Mouse (Mus musculus) midbrain, embryonic 11.5 days (tissue): ENCODE data around the gene Tmem161a. TPM values are rescaled to one million over a fixed set of nuclear protein-coding genes. Genes with fewer than 3 reads are reported as not detected.
A peak's percentile ranks its signal among the peaks of the same experiment; 100 is the strongest.

Experiments used
- ATAC-seq: fragments of 200-750 bp; cut with Nextera tagmentation; 2 replicates; pipeline ENCODE4 v1.8.0; 2017; ENCODE audit warnings: moderate TSS enrichment, moderate library complexity; ENCODE audit not compliant: low FRiP score
- DNase-seq: peaks from one replicate; pipeline ENCODE4 v3.0.0; 2015; ENCODE audit warnings: low spot score; ENCODE audit errors: missing footprints
- H3K27ac ChIP-seq: fragments of 300-500 bp; sonication (generic); 2 replicates; pipeline ENCODE4 v1.5.1; 2014; ENCODE audit warnings: low read depth, low read length
- H3K27me3 ChIP-seq: fragments of 300-500 bp; sonication (generic); 2 replicates; pipeline ENCODE4 v1.6.1; 2014; ENCODE audit warnings: mild to moderate bottlenecking, low read length, moderate library complexity, mixed read lengths; ENCODE audit not compliant: control insufficient read depth, insufficient read depth
- H3K36me3 ChIP-seq: fragments of 300-500 bp; sonication (generic); 2 replicates; pipeline ENCODE4 v1.6.1; 2014; ENCODE audit warnings: mild to moderate bottlenecking, low read length, moderate library complexity, mixed read lengths; ENCODE audit not compliant: control insufficient read depth, insufficient read depth
- H3K4me1 ChIP-seq: fragments of 300-500 bp; sonication (generic); 2 replicates; pipeline ENCODE4 v1.6.1; 2014; ENCODE audit warnings: low read length; ENCODE audit not compliant: control insufficient read depth, insufficient read depth
- H3K4me2 ChIP-seq: fragments of 300-500 bp; sonication (generic); 2 replicates; pipeline ENCODE4 v1.6.1; 2014; ENCODE audit warnings: mild to moderate bottlenecking, moderate library complexity
- H3K4me3 ChIP-seq: fragments of 300-500 bp; sonication (generic); 2 replicates; pipeline ENCODE4 v1.5.1; 2014; ENCODE audit warnings: low read depth, low read length
- H3K9ac ChIP-seq: fragments of 300-500 bp; sonication (generic); 2 replicates; pipeline ENCODE4 v1.6.1; 2014; ENCODE audit warnings: low read length
- H3K9me3 ChIP-seq: fragments of 300-500 bp; sonication (generic); 2 replicates; pipeline ENCODE4 v1.6.1; 2016; ENCODE audit warnings: low read length; ENCODE audit not compliant: control insufficient read depth
- WGBS: fragments of 180-500 bp; shearing (Covaris S2); extraction: QIAGEN DNeasy Blood & Tissue Kit; methylation state at CpG from one replicate; pipeline ENCODE4 v1.1.7; 2014; 5-methylcytosine and 5-hydroxymethylcytosine counted together
- polyA plus RNA-seq: library from polyadenylated mRNA; unstranded; fragments of >200 nt; fragmentation: Nextera tagmentation; extraction: Ambion mirVana; gene quantifications from 2 replicates; pipeline ENCODE4 v1.2.1, GENCODE M21; 2014

Gene Tmem161a
- polyA plus RNA-seq, 1 experiment from 2014 or later = 33.3 TPM

- Histone ChIP-seq H3K4me1 (peaks cover 10% of the 10 kb centered on the region; the same call in 1 of the 2 replicates), H3K4me2 (no peak overlapping the region), H3K9ac (0 out of 2 replicates have a peak overlapping the region, but pooled peaks have one; percentile 30), H3K27ac (no peak overlapping the region), H3K36me3 (peaks cover 3% of the 10 kb centered on the region; the same call in 1 of the 2 replicates), H3K27me3 (no peaks in the 10 kb centered on the region), H3K4me3 (no peak overlapping the region), H3K9me3 (no peaks in the 10 kb centered on the region)
- WGBS = 92% methylated on average over 7 of the region's 7 CpGs
- peak; percentile 81 for DNase-seq
- no peak for ATAC-seq
Observed at GRCm38 (mm10) chr8:70174079-70174478, 1.9 kb downstream of the Tmem161a start.

GRCm38 (mm10) chr8:70178231-70178630 lies 6.1 kb downstream of the Tmem161a start:
- DNase-seq (peak; percentile 23), ATAC-seq (no peak)
- no peak overlapping the region for H3K4me2 ChIP-seq
- H3K27ac ChIP-seq = no peak overlapping the region
- H3K9ac ChIP-seq = no peak overlapping the region
- peaks cover 6% of the 10 kb centered on the region; the same call in 1 of the 2 replicates for H3K4me1 ChIP-seq
- peaks cover 3% of the 10 kb centered on the region; the same call in 1 of the 2 replicates for H3K36me3 ChIP-seq
- no peaks in the 10 kb centered on the region for H3K9me3 ChIP-seq
- H3K4me3 ChIP-seq = no peak overlapping the region
- 91% methylated on average over 2 of the region's 2 CpGs for WGBS
- no peaks in the 10 kb centered on the region for H3K27me3 ChIP-seq

- Histone ChIP-seq H3K27me3 (no peaks in the 10 kb centered on the region), H3K9me3 (no peaks in the 10 kb centered on the region), H3K4me3 (no peak overlapping the region), H3K4me1 (peaks cover under 1% of the 10 kb centered on the region; the same call in 1 of the 2 replicates), H3K9ac (no peak overlapping the region), H3K36me3 (peaks cover 3% of the 10 kb centered on the region; the same call in 1 of the 2 replicates), H3K4me2 (no peak overlapping the region), H3K27ac (no peak overlapping the region)
- 97% methylated on average over 4 of the region's 4 CpGs for WGBS
- ATAC-seq = no peak
- peak; percentile 78 for DNase-seq
Observed at GRCm38 (mm10) chr8:70179082-70179481, 6.9 kb downstream of the Tmem161a start.

GRCm38 (mm10) chr8:70181212-70181902 lies 9.2 kb downstream of the Tmem161a start:
- no peak overlapping the region for H3K4me2 ChIP-seq
- ATAC-seq = peak; percentile 23; the same call in 1 of the 2 replicates
- no peak overlapping the region for H3K9ac ChIP-seq
- DNase-seq = no peak
- no peak overlapping the region for H3K27ac ChIP-seq
- peaks cover 3% of the 10 kb centered on the region; the same call in 1 of the 2 replicates for H3K36me3 ChIP-seq
- H3K4me3 ChIP-seq = no peak overlapping the region
- 83% methylated on average over 15 of the region's 16 CpGs for WGBS
- no peaks in the 10 kb centered on the region for H3K4me1 ChIP-seq
- no peaks in the 10 kb centered on the region for H3K9me3 ChIP-seq
- no peaks in the 10 kb centered on the region for H3K27me3 ChIP-seq

GRCm38 (mm10) chr8:70181903-70182252 lies 9.7 kb downstream of the Tmem161a start:
- DNase-seq (no peak), ATAC-seq (0 out of 2 replicates have a peak, but pooled peaks have one; percentile 26)
- H3K4me1 ChIP-seq = no peaks in the 10 kb centered on the region
- H3K36me3 ChIP-seq = peaks cover under 1% of the 10 kb centered on the region; the same call in 1 of the 2 replicates
- no peak overlapping the region for H3K4me2 ChIP-seq
- H3K4me3 ChIP-seq = no peak overlapping the region
- H3K9me3 ChIP-seq = no peaks in the 10 kb centered on the region
- WGBS = 73% methylated on average over 2 of the region's 2 CpGs
- H3K27ac ChIP-seq = no peak overlapping the region
- no peaks in the 10 kb centered on the region for H3K27me3 ChIP-seq
- H3K9ac ChIP-seq = no peak overlapping the region

- DNase-seq = no peak
- H3K4me1 ChIP-seq = no peaks in the 10 kb centered on the region
- no peaks in the 10 kb centered on the region for H3K27me3 ChIP-seq
- no peak for ATAC-seq
- H3K36me3 ChIP-seq = no peaks in the 10 kb centered on the region; the same call in 1 of the 2 replicates
- no peak overlapping the region for H3K27ac ChIP-seq
- no peak overlapping the region for H3K9ac ChIP-seq
- 93% methylated on average over 4 of the region's 4 CpGs for WGBS
- H3K4me2 ChIP-seq = no peak overlapping the region
- H3K4me3 ChIP-seq = no peak overlapping the region
- no peaks in the 10 kb centered on the region for H3K9me3 ChIP-seq
Observed at GRCm38 (mm10) chr8:70183194-70183593, 11.0 kb downstream of the Tmem161a start.

GRCm38 (mm10) chr8:70188707-70189106 lies 16.6 kb downstream of the Tmem161a start:
- H3K27me3 ChIP-seq = no peaks in the 10 kb centered on the region
- H3K9ac ChIP-seq = no peak overlapping the region
- no peaks in the 10 kb centered on the region for H3K4me1 ChIP-seq
- 69% methylated on average over 7 of the region's 7 CpGs for WGBS
- H3K4me2 ChIP-seq = no peak overlapping the region
- no peak for DNase-seq
- H3K36me3 ChIP-seq = no peaks in the 10 kb centered on the region
- H3K27ac ChIP-seq = no peak overlapping the region
- no peak overlapping the region for H3K4me3 ChIP-seq
- no peak for ATAC-seq
- no peaks in the 10 kb centered on the region for H3K9me3 ChIP-seq

GRCm38 (mm10) chr8:70193238-70193637 lies 21.1 kb downstream of the Tmem161a start:
- no peaks in the 10 kb centered on the region for H3K9me3 ChIP-seq
- 81% methylated on average over 5 of the region's 5 CpGs for WGBS
- ATAC-seq = no peak

GRCm38 (mm10) chr8:70194191-70194590 lies 22.0 kb downstream of the Tmem161a start:
- H3K4me3 ChIP-seq = no peak overlapping the region
- ATAC-seq (no peak), DNase-seq (no peak)
- no peak overlapping the region for H3K27ac ChIP-seq
- no peaks in the 10 kb centered on the region for H3K9me3 ChIP-seq
- no peaks in the 10 kb centered on the region for H3K4me1 ChIP-seq
- H3K27me3 ChIP-seq = no peaks in the 10 kb centered on the region
- no peak overlapping the region for H3K9ac ChIP-seq
- WGBS = 79% methylated on average over 3 of the region's 3 CpGs
- H3K4me2 ChIP-seq = no peak overlapping the region
- H3K36me3 ChIP-seq = no peaks in the 10 kb centered on the region

More at GRCm38 (mm10) chr8:70193238-70193637, 21.1 kb downstream of the Tmem161a start:
- no peak overlapping the region for H3K4me2 ChIP-seq
- no peak overlapping the region for H3K4me3 ChIP-seq
- no peaks in the 10 kb centered on the region for H3K4me1 ChIP-seq
- no peaks in the 10 kb centered on the region for H3K36me3 ChIP-seq
- H3K27me3 ChIP-seq = no peaks in the 10 kb centered on the region
- no peak overlapping the region for H3K9ac ChIP-seq
- no peak for DNase-seq
- H3K27ac ChIP-seq = no peak overlapping the region
